Mouse (Mus musculus): ENCODE results near the gene Tbata. TPM values are rescaled to one million over a fixed set of nuclear protein-coding genes. Genes with fewer than 3 reads are reported as not detected.
A peak's percentile ranks its signal among the peaks of the same experiment; 100 is the strongest.

Gene Tbata
- total RNA-seq, 2 experiments from 2014 or later: not detected

- no peak for ATAC-seq (replicated peaks; ENCODE audit: poor library complexity)
Measured at GRCm38 (mm10) chr10:61162366-61162765, 9.4 kb upstream of the Tbata start.

- ATAC-seq (replicated peaks; ENCODE audit: poor library complexity): peak; percentile 92
Measured at GRCm38 (mm10) chr10:61167333-61168096, 4.2 kb upstream of the Tbata start.

- no peak for ATAC-seq (replicated peaks; ENCODE audit: poor library complexity)
Measured at GRCm38 (mm10) chr10:61168393-61168792, 3.4 kb upstream of the Tbata start.

- no peak for ATAC-seq (replicated peaks; ENCODE audit: poor library complexity)
Measured at GRCm38 (mm10) chr10:61172496-61172895, 742 bp downstream of the Tbata start.

- ATAC-seq (replicated peaks; ENCODE audit: poor library complexity): no peak
Measured at GRCm38 (mm10) chr10:61174711-61175441, 3.1 kb downstream of the Tbata start.

GRCm38 (mm10) chr10:61175442-61176204 lies 3.9 kb downstream of the Tbata start:
- ATAC-seq (replicated peaks; ENCODE audit: poor library complexity): peak; percentile 95

GRCm38 (mm10) chr10:61176221-61176790 lies 4.6 kb downstream of the Tbata start:
- no peak for ATAC-seq (replicated peaks; ENCODE audit: poor library complexity)

- ATAC-seq (replicated peaks; ENCODE audit: poor library complexity): no peak
Measured at GRCm38 (mm10) chr10:61177751-61178150, 6.0 kb downstream of the Tbata start.

- ATAC-seq (replicated peaks; ENCODE audit: poor library complexity): no peak
Measured at GRCm38 (mm10) chr10:61178687-61179086, 6.9 kb downstream of the Tbata start.

GRCm38 (mm10) chr10:61179927-61180326 lies 8.2 kb downstream of the Tbata start:
- no peak for ATAC-seq (replicated peaks; ENCODE audit: poor library complexity)

- no peak; the same call in 1 of the 2 replicates for ATAC-seq (replicated peaks; ENCODE audit: poor library complexity)
Measured at GRCm38 (mm10) chr10:61187001-61187400, 15.2 kb downstream of the Tbata start.

GRCm38 (mm10) chr10:61188010-61188409 lies 16.3 kb downstream of the Tbata start:
- ATAC-seq (replicated peaks; ENCODE audit: poor library complexity): peak; percentile 48

GRCm38 (mm10) chr10:61194611-61195010 lies 22.9 kb downstream of the Tbata start:
- ATAC-seq (replicated peaks; ENCODE audit: poor library complexity): no peak

GRCm38 (mm10) chr10:61195216-61195615 lies 23.5 kb downstream of the Tbata start:
- ATAC-seq (replicated peaks; ENCODE audit: poor library complexity): no peak

- no peak for ATAC-seq (replicated peaks; ENCODE audit: poor library complexity)
Measured at GRCm38 (mm10) chr10:61195718-61196291, 24.1 kb downstream of the Tbata start.

- ATAC-seq (replicated peaks; ENCODE audit: poor library complexity): peak; percentile 80
Measured at GRCm38 (mm10) chr10:61199566-61200213, 27.9 kb downstream of the Tbata start.

- no peak for ATAC-seq (replicated peaks; ENCODE audit: poor library complexity)
Measured at GRCm38 (mm10) chr10:61200232-61200820, 28.6 kb downstream of the Tbata start.

GRCm38 (mm10) chr10:61200998-61201397 lies 29.2 kb downstream of the Tbata start:
- ATAC-seq (replicated peaks; ENCODE audit: poor library complexity): no peak

- ATAC-seq (replicated peaks; ENCODE audit: poor library complexity): peak; percentile 52
Measured at GRCm38 (mm10) chr10:61201596-61202318, 30.0 kb downstream of the Tbata start.
